Mouse (Mus musculus) olfactory bulb, adult 2 months (tissue): ENCODE measurements around the gene Ism1. TPM values are rescaled to one million over a fixed set of nuclear protein-coding genes. Genes with fewer than 3 reads are reported as not detected.

Experiments used
- H3K27ac ChIP-seq: fragments of 200-500 bp; 2 replicates; pipeline ENCODE4 v1.5.1; 2012; ENCODE audit warnings: low read depth, low read length; ENCODE audit not compliant: insufficient read depth
- H3K4me1 ChIP-seq: fragments of 200-500 bp; 2 replicates; pipeline ENCODE4 v1.6.1; 2012; ENCODE audit warnings: low read length; ENCODE audit not compliant: control insufficient read depth, insufficient read depth
- H3K4me3 ChIP-seq: fragments of 200-500 bp; 2 replicates; pipeline ENCODE4 v1.5.1; 2012; ENCODE audit warnings: mild to moderate bottlenecking, low read depth, low read length, moderate library complexity; ENCODE audit not compliant: insufficient read depth
- CTCF ChIP-seq: fragments of 200-500 bp; IDR thresholded peaks from 2 replicates; pipeline ENCODE4 v1.5.1; 2012; ENCODE audit warnings: low read depth, mild to moderate bottlenecking, low read length, moderate library complexity; ENCODE audit not compliant: insufficient read depth
- POLR2A ChIP-seq: fragments of 200-500 bp; IDR thresholded peaks from 2 replicates; pipeline ENCODE4 v1.6.1; 2012; ENCODE audit warnings: mild to moderate bottlenecking, low read depth, low read length, moderate library complexity; ENCODE audit not compliant: insufficient read depth
- WGBS: fragments of 180-500 bp; shearing (Covaris S2); methylation state at CpG from one replicate; pipeline ENCODE4 v1.1.7; 2018; 5-methylcytosine and 5-hydroxymethylcytosine counted together
- polyA plus RNA-seq: library from polyadenylated mRNA; stranded (reverse); fragments of >200 nt; gene quantifications from 2 replicates; pipeline ENCODE4 v1.2.4, GENCODE M21; 2012; ENCODE audit warnings: low replicate concordance; ENCODE audit not compliant: missing spikeins, insufficient read depth, insufficient read length

Ism1 gene
- polyA plus RNA-seq, 1 experiment = not detected

- Histone ChIP-seq H3K27ac (no peak overlapping the region), H3K4me3 (no peak overlapping the region), H3K4me1 (no peaks in the 10 kb centered on the region)
- WGBS = 89% methylated on average over 2 of the region's 2 CpGs
- TF ChIP-seq POLR2A (no peak), CTCF (no peak)
These were observed 107.0 kb downstream of the Ism1 start for GRCm38 (mm10) chr2:139784946-139785345.

DNA sequence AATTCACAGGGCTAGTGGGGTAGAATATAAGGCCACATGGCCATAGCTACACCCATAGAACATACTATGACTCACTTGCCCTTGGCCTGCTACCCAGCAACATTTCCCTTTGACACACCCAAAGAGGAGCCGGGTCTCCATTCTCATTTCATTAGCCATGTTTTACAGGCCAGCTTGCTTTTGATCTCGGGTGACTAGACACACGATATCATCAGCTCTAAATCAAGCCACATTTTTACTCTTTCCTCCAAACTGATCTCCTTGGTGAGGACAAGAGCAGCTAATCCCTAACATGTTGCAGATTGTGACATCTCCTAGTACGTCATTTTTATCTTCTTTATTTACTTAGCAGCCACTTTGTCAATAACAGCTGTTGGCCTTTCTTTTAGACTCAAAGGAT is 110.7 kb downstream of the Ism1 start:
- 91% methylated on average over 4 of the region's 4 CpGs for WGBS
- H3K4me1 ChIP-seq = no peaks in the 10 kb centered on the region
- no peak overlapping the region for H3K4me3 ChIP-seq
- H3K27ac ChIP-seq = no peak overlapping the region
- TF ChIP-seq POLR2A (no peak), CTCF (no peak)

DNA sequence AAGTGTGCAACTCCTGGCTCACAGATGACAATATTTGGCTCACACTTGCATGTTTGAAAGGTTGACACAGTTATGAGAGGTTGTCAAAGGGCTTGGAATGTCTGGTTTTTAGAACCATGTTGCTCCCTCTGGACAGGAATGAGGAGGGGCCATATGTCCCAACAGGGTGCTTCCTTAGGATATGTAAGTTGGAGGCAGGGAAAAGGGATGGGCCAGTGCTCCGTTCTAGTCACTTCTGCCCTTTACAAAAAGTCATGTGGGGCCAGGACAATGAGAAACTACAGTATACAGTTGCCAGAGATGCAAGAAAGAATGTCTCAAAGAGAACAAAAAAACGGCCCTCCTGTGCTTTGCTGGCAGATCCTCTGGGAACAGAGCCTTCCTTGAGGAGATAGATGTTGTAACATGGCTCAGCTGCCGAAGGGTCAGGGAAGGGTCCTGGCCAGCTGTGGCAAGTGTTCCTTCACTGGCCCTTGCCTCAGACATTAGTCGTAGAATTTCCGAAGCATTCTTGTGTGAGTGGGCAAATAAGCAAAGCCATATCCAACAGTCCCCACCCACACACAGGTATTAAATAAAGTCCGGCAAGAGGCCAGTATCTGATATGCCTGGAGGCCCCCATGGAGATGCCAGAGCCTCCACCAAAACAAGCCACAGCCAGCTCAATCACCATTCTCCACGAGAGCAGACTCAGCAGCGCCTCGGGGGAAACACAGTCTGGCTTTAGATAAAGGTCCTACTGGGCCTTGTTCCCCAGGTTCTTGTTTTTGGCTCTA is 114.6 kb downstream of the Ism1 start:
- Histone ChIP-seq H3K4me1 (peaks cover 4% of the 10 kb centered on the region; the same call in 1 of the 2 replicates), H3K27ac (no peak overlapping the region), H3K4me3 (no peak overlapping the region)
- TF ChIP-seq CTCF = no peak
- TF ChIP-seq POLR2A = no peak
- WGBS = 84% methylated on average over 9 of the region's 9 CpGs

- no peak overlapping the region for H3K4me3 ChIP-seq
- H3K4me1 ChIP-seq = no peaks in the 10 kb centered on the region
- H3K27ac ChIP-seq = no peak overlapping the region
- no peak for TF ChIP-seq POLR2A
- TF ChIP-seq CTCF = no peak
- 79% methylated on average over 7 of the region's 7 CpGs for WGBS
These were observed 126.1 kb downstream of the Ism1 start for GRCm38 (mm10) chr2:139804041-139804440.

GRCm38 (mm10) chr2:139807887-139808286 is 129.9 kb downstream of the Ism1 start:
- TF ChIP-seq CTCF (no peak), POLR2A (no peak)
- WGBS = 71% methylated on average over 6 of the region's 6 CpGs
- Histone ChIP-seq H3K4me1 (no peaks in the 10 kb centered on the region), H3K27ac (no peak overlapping the region), H3K4me3 (no peak overlapping the region)

Other genes with a start within 250 kb of the Ism1 start
- not detected in 2 replicates for gene Sptlc3, start 184.3 kb upstream of the Ism1 start, polyA plus RNA-seq